Mouse (Mus musculus) myocyte (in vitro differentiated cells): Measurements from ENCODE around the gene P2rx4.

Experiments
- CEBPB ChIP-seq: IDR thresholded peaks from 2 replicates; pipeline ENCODE4 v1.6.1; 2011; ENCODE audit warnings: mild to moderate bottlenecking, moderate library complexity; ENCODE audit not compliant: poor library complexity, insufficient read depth, severe bottlenecking
- MAX ChIP-seq: IDR thresholded peaks from one replicate; pipeline ENCODE4 v1.6.1; 2011; ENCODE audit warnings: low read depth, mild to moderate bottlenecking, control low read depth
- MYOG ChIP-seq, 3 experiments: IDR thresholded peaks; one replicate each; pipeline ENCODE4 v1.6.1; 2011; ENCODE audit warnings: control low read depth in 2 of 3, low read depth in 2 of 3, mild to moderate bottlenecking in 2 of 3; ENCODE audit not compliant: insufficient read length in 2 of 3, control insufficient read depth in 1 of 3, insufficient read depth in 1 of 3
- POLR2A ChIP-seq: IDR thresholded peaks from one replicate; pipeline ENCODE4 v1.6.1; 2011; ENCODE audit warnings: low read depth, mild to moderate bottlenecking, control low read depth, moderate library complexity; ENCODE audit not compliant: insufficient read length
- POLR2AphosphoS2 ChIP-seq: IDR thresholded peaks from one replicate; pipeline ENCODE4 v1.6.1; 2011; ENCODE audit warnings: low read depth, control low read depth; ENCODE audit not compliant: insufficient read length
- SRF ChIP-seq: IDR thresholded peaks from one replicate; pipeline ENCODE4 v1.6.1; 2011; ENCODE audit warnings: low read depth; ENCODE audit not compliant: control insufficient read depth, insufficient read length
- TCF12 ChIP-seq: IDR thresholded peaks from one replicate; pipeline ENCODE4 v1.6.1; 2011; ENCODE audit warnings: mild to moderate bottlenecking, control low read depth; ENCODE audit not compliant: poor library complexity, insufficient read depth, severe bottlenecking
- USF1 ChIP-seq: IDR thresholded peaks from one replicate; pipeline ENCODE4 v1.6.1; 2011; ENCODE audit warnings: low read depth, mild to moderate bottlenecking, control low read depth, moderate library complexity

DNA sequence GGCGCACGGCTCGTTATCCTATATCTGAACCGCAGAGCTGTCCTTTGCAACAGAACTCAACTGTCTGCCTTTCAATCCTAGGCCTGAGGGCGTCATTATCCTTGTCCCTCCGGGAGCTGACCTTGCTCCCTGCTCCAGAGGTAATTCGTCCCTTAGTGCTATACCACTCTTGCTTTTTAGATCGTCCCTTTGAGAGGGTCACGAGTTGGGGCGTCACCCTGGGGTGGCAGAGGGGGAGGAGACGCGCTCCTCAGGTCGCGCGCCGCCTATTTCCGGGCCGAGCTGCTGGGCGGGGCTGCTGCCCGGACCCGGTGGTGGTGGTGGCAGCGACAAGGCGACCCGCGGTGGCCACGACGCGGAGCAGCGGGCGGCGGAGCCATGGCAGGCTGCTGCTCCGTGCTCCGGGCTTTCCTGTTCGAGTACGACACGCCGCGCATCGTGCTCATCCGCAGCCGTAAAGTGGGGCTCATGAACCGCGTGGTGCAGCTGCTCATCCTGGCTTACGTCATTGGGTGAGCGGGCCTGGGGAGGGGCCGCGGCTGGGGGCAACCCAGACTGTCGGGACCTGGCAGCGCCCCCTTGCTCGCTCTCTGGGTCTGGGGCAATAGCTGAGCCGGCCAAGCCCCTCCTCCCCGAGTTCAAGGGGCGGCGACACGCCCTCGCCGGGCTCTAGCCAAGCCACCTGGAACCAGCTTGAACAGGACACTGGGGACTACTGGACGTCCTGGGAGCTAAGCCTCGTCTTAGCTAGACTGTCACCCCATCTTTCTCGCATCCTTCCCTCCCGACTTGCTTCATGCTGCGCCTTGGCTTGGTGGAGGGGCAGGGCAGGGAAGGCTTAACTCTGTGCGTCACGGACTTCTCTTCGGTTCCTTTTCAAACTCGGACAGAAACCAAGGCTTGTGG, at the start of gene P2rx4:
- TF ChIP-seq POLR2A = peak; percentile 99
- TF ChIP-seq USF1 = peak; percentile 64
- no peak for TF ChIP-seq CEBPB
- peak; percentile 95 for TF ChIP-seq POLR2AphosphoS2
- no peak for TF ChIP-seq TCF12
- peak in 2 of 3 experiments; percentile 67 to 81 for TF ChIP-seq MYOG (IDR thresholded peaks at IDR 0.05; ENCODE audit: control insufficient read depth in 1 of 3, insufficient read depth in 1 of 3, insufficient read length in 2 of 3, low read depth in 2 of 3)
- TF ChIP-seq SRF = no peak
- TF ChIP-seq MAX = no peak
